18 mouse cellular contexts compared by ENCODE assay signal in the genomic region with DNA sequence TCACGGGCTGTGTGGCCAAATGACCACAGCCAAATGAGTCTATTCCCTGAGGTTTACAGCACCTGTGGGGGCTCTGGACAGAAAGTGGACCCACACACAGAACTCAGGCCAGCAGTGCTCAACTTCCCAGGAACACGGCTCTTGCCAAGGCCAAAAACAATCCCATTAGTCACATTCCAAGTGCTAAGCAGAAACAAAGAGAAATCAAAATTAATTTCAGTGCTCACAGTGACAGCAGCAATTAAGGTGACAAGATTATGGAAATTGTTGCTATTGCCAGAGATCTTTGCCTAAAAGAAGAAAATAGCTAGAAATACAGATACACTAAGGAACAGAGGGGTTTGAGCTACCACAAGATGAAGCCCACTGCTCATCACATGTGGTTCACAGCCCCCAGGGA.
"Had no signal": no experiment of that assay in that cellular context is flagged by ENCODE, and none has a peak within 500 bp of the region (broad histone marks: within the 10 kb centered on the region; RNA-seq: fewer than 3 reads in every experiment).

No protein-coding gene starts in this region.

- H3K4me2 ChIP-seq: lung, embryonic 14.5 days; midbrain, embryonic 13.5 days; midbrain, embryonic 15.5 days; neural tube, embryonic 13.5 days; neural tube, embryonic 15.5 days had no signal

- H3K9me3 ChIP-seq: midbrain, embryonic 10.5 days; midbrain, embryonic 13.5 days; midbrain, embryonic 15.5 days; neural tube, embryonic 13.5 days; neural tube, embryonic 15.5 days had no signal

- H3K4me1 ChIP-seq: midbrain, embryonic 10.5 days; midbrain, embryonic 13.5 days; midbrain, embryonic 15.5 days; neural tube, embryonic 13.5 days; neural tube, embryonic 15.5 days had no signal

- H3K27me3 ChIP-seq: midbrain, embryonic 13.5 days; midbrain, embryonic 15.5 days; neural tube, embryonic 13.5 days; neural tube, embryonic 15.5 days had no signal

- H3K9ac ChIP-seq: liver, embryonic 14.5 days; lung, embryonic 14.5 days; midbrain, embryonic 13.5 days; midbrain, embryonic 15.5 days; neural tube, embryonic 13.5 days; neural tube, embryonic 15.5 days had no signal

- H3K4me3 ChIP-seq: midbrain, embryonic 10.5 days; midbrain, embryonic 13.5 days; midbrain, embryonic 15.5 days; myocyte; neural tube, embryonic 13.5 days; neural tube, embryonic 15.5 days had no signal

- ATAC-seq: midbrain, embryonic 13.5 days; midbrain, embryonic 15.5 days had no signal

- H3K36me3 ChIP-seq: midbrain, embryonic 10.5 days; midbrain, embryonic 13.5 days; midbrain, embryonic 15.5 days; neural tube, embryonic 13.5 days; neural tube, embryonic 15.5 days had no signal

- DNase-seq: lung, adult 18-20 months; lung, embryonic 14.5 days; lung, postnatal 10 days; lung, postnatal 4 days; right cerebral cortex, adult 18-20 months; right cerebral cortex, postnatal 25 days; right cerebral cortex, postnatal 4 days; spleen, adult 18-20 months; thymus, adult 18-20 months; thymus, postnatal 14 days; thymus, postnatal 36 days had no signal

- H3K27ac ChIP-seq: liver, embryonic 14.5 days; midbrain, embryonic 10.5 days; midbrain, embryonic 13.5 days; midbrain, embryonic 15.5 days; neural tube, embryonic 13.5 days; neural tube, embryonic 15.5 days had no signal
